Mouse (Mus musculus) CH12.LX (cell line): ENCODE data around the gene Gpld1.

Source experiments
- BHLHE40 ChIP-seq: IDR thresholded peaks from 2 replicates; pipeline ENCODE4 v1.6.1; 2011; ENCODE audit warnings: mild to moderate bottlenecking, low read depth, low read length, improper control_type of control experiment
- CTCF ChIP-seq, 2 experiments: IDR thresholded peaks in 1 of 2; conservative IDR thresholded peaks in 1 of 2; 2 replicates each; pipeline ENCODE4 v1.5.1; 2011 to 2012; ENCODE audit warnings: low read depth in 2 of 2, low read length in 2 of 2, improper control_type of control experiment in 1 of 2, inconsistent platforms in 1 of 2, mild to moderate bottlenecking in 1 of 2, moderate library complexity in 1 of 2
- EP300 ChIP-seq: IDR thresholded peaks from 2 replicates; pipeline ENCODE4 v1.6.1; 2011; ENCODE audit warnings: low read length, improper control_type of control experiment
- GABPA ChIP-seq: IDR thresholded peaks from 2 replicates; pipeline ENCODE4 v1.6.1; 2012; ENCODE audit warnings: low read depth, low read length, improper control_type of control experiment, inconsistent platforms; ENCODE audit not compliant: insufficient replicate concordance
- MAX ChIP-seq: IDR thresholded peaks from 2 replicates; pipeline ENCODE4 v1.6.1; 2011; ENCODE audit warnings: low read length, improper control_type of control experiment
- POLR2A ChIP-seq: IDR thresholded peaks from 2 replicates; pipeline ENCODE4 v1.6.1; 2011; ENCODE audit warnings: low read depth, mild to moderate bottlenecking, improper control_type of control experiment, low read length

GRCm38 (mm10) chr13:24914915-24915314, 28.0 kb upstream of the Gpld1 start:
- TF ChIP-seq CTCF (conservative IDR thresholded peaks at IDR 0.05 in 1 of 2, IDR thresholded peaks at IDR 0.05 in 1 of 2; ENCODE audit: low read depth in 2 of 2, low read length in 2 of 2) (no peak), POLR2A (no peak), EP300 (no peak), BHLHE40 (no peak), GABPA (no peak), MAX (no peak)
